Mouse (Mus musculus): ENCODE data around the gene Ndufs8. TPM values are rescaled to one million over a fixed set of nuclear protein-coding genes. Genes with fewer than 3 reads are reported as not detected.

The Ndufs8 gene
- polyA plus RNA-seq, 1 experiment from 2014 or later: 285 TPM

DNA sequence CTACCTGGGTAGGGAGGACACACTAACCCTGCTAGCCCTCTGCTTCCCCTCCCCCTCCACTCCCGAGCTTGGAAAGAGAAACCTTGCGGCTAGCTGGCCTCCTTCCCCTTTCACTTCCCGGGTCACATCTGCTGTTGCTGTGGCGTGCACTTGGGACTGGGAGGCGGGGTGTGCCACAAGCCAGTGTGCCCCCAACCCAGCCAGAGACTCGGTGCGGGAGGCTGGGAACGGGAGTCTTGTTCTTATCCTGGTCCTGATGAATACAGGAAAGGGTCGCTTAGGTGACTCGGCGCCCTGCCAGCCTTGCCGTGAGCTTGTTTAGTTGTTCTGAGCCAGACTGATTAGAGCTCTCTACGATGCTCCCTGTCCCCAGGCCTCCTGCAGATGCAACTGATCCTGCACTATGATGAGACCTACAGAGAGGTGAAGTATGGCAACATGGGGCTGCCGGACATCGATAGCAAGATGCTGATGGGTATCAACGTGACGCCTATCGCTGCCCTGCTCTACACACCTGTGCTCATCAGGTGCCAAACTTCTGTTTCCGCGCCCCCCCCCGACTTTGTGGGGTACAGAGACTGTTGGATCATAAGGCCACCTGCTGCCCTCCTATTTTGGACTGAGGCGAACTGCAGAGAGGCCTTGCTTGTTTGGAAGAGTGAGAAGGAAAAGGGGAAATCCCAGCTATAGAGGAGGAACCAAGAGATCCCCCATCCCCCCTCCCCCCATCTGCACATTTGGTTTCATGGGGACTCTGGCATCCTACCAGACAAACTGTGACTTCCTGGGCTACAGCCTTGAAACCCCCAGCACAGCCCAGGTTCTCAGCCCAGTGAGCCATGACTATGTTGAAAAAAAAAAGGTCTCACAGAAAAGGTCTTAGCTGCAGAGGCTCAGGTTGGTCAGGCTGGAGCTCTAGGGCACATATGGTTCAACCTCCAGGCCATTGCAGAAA is 23.6 kb upstream of the Ndufs8 start:
- Histone ChIP-seq H3K4me3 (ENCODE audit: low read length) (peak overlapping the region; percentile 50), H3K27me3 (ENCODE audit: control insufficient read depth, insufficient read depth, low read depth, low read length) (no peaks in the 10 kb centered on the region), H3K9me3 (ENCODE audit: control insufficient read depth, low read length) (no peaks in the 10 kb centered on the region), H3K4me2 (ENCODE audit: low read depth, low read length) (peak overlapping the region; percentile 84), H3K4me1 (replicated peaks; ENCODE audit: control insufficient read depth, insufficient read depth, low read length) (peaks cover 8% of the 10 kb centered on the region), H3K9ac (ENCODE audit: low read length) (peak overlapping the region; percentile 67), H3K27ac (ENCODE audit: low read length) (no peak overlapping the region), H3K36me3 (ENCODE audit: control insufficient read depth, insufficient read depth, low read length) (no peaks in the 10 kb centered on the region)
- WGBS: 7% methylated on average over 22 of the region's 22 CpGs
- ATAC-seq (ENCODE audit: low read depth): peak; percentile 35

GRCm38 (mm10) chr19:3935032-3935895 is 22.7 kb upstream of the Ndufs8 start, which contains the start of gene Unc93b1:
TSS of gene Unc93b1 (plus strand) at chr19:3935186.
- peak within 1 kb of the TSS; percentile 67 for H3K9ac ChIP-seq (ENCODE audit: low read length)
- ATAC-seq (ENCODE audit: low read depth): peak; percentile 91
- H3K4me3 ChIP-seq (ENCODE audit: low read length): peak within 1 kb of the TSS; percentile 50
- H3K27ac ChIP-seq (ENCODE audit: low read length): no peak within 1 kb of the TSS
- H3K4me2 ChIP-seq (ENCODE audit: low read depth, low read length): peak within 1 kb of the TSS; percentile 84
- WGBS: 4% methylated on average over 42 of the region's 42 CpGs
- H3K9me3 ChIP-seq (ENCODE audit: control insufficient read depth, low read length): no peaks in the 10 kb centered on the region
- H3K36me3 ChIP-seq (ENCODE audit: control insufficient read depth, insufficient read depth, low read length): no peaks in the 10 kb centered on the region
- no peaks in the 10 kb centered on the region for H3K27me3 ChIP-seq (ENCODE audit: control insufficient read depth, insufficient read depth, low read depth, low read length)
- H3K4me1 ChIP-seq (replicated peaks; ENCODE audit: control insufficient read depth, insufficient read depth, low read length): peaks cover 14% of the 10 kb centered on the region

DNA sequence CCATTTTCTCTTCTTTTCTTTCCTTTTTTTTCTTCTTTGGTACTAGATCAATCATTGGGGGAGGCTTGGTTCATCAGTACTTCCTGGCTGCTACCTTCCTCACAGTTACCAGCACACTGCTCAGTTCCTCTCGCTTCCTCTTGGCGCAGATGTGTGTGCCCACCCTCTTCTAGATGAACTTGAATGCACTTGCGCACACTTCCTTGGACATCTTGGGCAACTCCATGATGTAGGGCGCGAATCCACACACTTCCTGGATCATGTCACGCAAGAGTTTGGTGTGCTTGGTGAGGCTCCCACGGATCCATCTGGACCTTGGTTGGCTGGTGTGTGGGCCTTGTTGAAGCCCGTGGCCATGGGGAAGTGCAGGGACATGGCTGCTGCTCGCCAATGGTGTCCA is 19.1 kb upstream of the Ndufs8 start:
- H3K9me3 ChIP-seq (ENCODE audit: control insufficient read depth, low read length): no peaks in the 10 kb centered on the region
- ATAC-seq (ENCODE audit: low read depth): no peak
- H3K27ac ChIP-seq (ENCODE audit: low read length): no peak overlapping the region
- H3K4me3 ChIP-seq (ENCODE audit: low read length): no peak overlapping the region
- H3K27me3 ChIP-seq (ENCODE audit: control insufficient read depth, insufficient read depth, low read depth, low read length): no peaks in the 10 kb centered on the region
- H3K4me2 ChIP-seq (ENCODE audit: low read depth, low read length): no peak overlapping the region
- no peak overlapping the region for H3K9ac ChIP-seq (ENCODE audit: low read length)
- H3K36me3 ChIP-seq (ENCODE audit: control insufficient read depth, insufficient read depth, low read length): no peaks in the 10 kb centered on the region
- WGBS: 80% methylated on average over 9 of the region's 9 CpGs
- H3K4me1 ChIP-seq (replicated peaks; ENCODE audit: control insufficient read depth, insufficient read depth, low read length): peaks cover 29% of the 10 kb centered on the region

- no peak overlapping the region for H3K4me2 ChIP-seq (ENCODE audit: low read depth, low read length)
- no peaks in the 10 kb centered on the region for H3K36me3 ChIP-seq (ENCODE audit: control insufficient read depth, insufficient read depth, low read length)
- H3K4me1 ChIP-seq (replicated peaks; ENCODE audit: control insufficient read depth, insufficient read depth, low read length): peaks cover 27% of the 10 kb centered on the region
- H3K4me3 ChIP-seq (ENCODE audit: low read length): no peak overlapping the region
- H3K9ac ChIP-seq (ENCODE audit: low read length): peak overlapping the region; percentile 30; the same call in 1 of the 2 replicates
- ATAC-seq (ENCODE audit: low read depth): no peak
- peak overlapping the region; percentile 90 for H3K27ac ChIP-seq (ENCODE audit: low read length)
- 60% methylated on average over 21 of the region's 21 CpGs for WGBS
- no peaks in the 10 kb centered on the region for H3K27me3 ChIP-seq (ENCODE audit: control insufficient read depth, insufficient read depth, low read depth, low read length)
- no peaks in the 10 kb centered on the region for H3K9me3 ChIP-seq (ENCODE audit: control insufficient read depth, low read length)
Observed at GRCm38 (mm10) chr19:3930262-3931057, 17.9 kb upstream of the Ndufs8 start.

DNA sequence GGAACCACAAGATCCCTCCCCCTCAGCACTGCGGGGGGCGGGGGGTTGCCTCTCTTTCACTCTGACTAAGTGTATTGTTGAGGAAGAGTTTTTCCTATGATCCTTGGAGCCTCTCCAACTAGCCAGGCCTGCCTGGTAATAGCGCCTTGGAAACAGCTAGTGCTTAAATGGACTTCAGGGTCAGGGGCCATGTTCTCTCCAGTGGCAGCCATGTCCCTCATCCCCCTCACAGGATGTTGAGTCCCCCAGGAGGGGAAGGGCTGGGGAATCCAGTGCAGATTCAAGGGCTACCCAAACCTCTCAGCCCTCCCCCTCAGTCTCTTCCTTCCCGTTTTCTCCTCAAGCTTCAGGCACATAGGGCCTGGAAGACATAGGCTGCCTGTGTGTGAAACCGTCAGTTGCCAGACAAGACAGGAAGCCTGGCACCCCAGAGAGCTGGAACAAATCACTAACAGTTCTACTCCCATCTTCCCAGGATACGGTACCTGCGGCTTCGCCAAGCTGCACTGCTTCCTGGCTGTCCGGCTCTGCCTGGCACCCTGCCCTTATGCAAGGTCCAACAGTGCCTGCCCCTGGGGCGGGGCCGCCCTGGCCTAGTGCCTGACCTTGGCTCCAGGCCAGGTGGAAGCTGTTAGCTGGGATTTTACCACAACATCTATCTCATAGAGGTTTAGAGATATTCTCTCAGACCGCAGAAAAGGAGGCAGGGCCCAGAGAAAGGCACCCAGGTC is 16.8 kb upstream of the Ndufs8 start, which contains the start of gene Aldh3b1:
TSS of gene Aldh3b1 (minus strand) at position 598 of the 731 bp plus-strand sequence.
- H3K9ac ChIP-seq (ENCODE audit: low read length): peak within 1 kb of the TSS; percentile 30
- H3K27me3 ChIP-seq (ENCODE audit: control insufficient read depth, insufficient read depth, low read depth, low read length): no peaks in the 10 kb centered on the region
- peaks cover 27% of the 10 kb centered on the region for H3K4me1 ChIP-seq (replicated peaks; ENCODE audit: control insufficient read depth, insufficient read depth, low read length)
- H3K36me3 ChIP-seq (ENCODE audit: control insufficient read depth, insufficient read depth, low read length): no peaks in the 10 kb centered on the region
- H3K9me3 ChIP-seq (ENCODE audit: control insufficient read depth, low read length): no peaks in the 10 kb centered on the region
- WGBS: 24% methylated on average over 12 of the region's 12 CpGs
- peak within 1 kb of the TSS; percentile 12; the same call in 1 of the 2 replicates for H3K4me3 ChIP-seq (ENCODE audit: low read length)
- ATAC-seq (ENCODE audit: low read depth): peak; percentile 80
- peak within 1 kb of the TSS; percentile 90 for H3K27ac ChIP-seq (ENCODE audit: low read length)
- H3K4me2 ChIP-seq (ENCODE audit: low read depth, low read length): peak within 1 kb of the TSS; percentile 30; the same call in 1 of the 2 replicates

GRCm38 (mm10) chr19:3928779-3929178 is 16.2 kb upstream of the Ndufs8 start:
- 0 out of 2 replicates have a peak overlapping the region, but pooled peaks have one; percentile 18 for H3K4me2 ChIP-seq (ENCODE audit: low read depth, low read length)
- H3K27ac ChIP-seq (ENCODE audit: low read length): peak overlapping the region; percentile 90
- 81% methylated on average over 4 of the region's 4 CpGs for WGBS
- peaks cover 30% of the 10 kb centered on the region for H3K4me1 ChIP-seq (replicated peaks; ENCODE audit: control insufficient read depth, insufficient read depth, low read length)
- no peak overlapping the region; the same call in 1 of the 2 replicates for H3K9ac ChIP-seq (ENCODE audit: low read length)
- no peak for ATAC-seq (ENCODE audit: low read depth)
- no peak overlapping the region for H3K4me3 ChIP-seq (ENCODE audit: low read length)
- no peaks in the 10 kb centered on the region for H3K27me3 ChIP-seq (ENCODE audit: control insufficient read depth, insufficient read depth, low read depth, low read length)
- no peaks in the 10 kb centered on the region for H3K9me3 ChIP-seq (ENCODE audit: control insufficient read depth, low read length)
- no peaks in the 10 kb centered on the region for H3K36me3 ChIP-seq (ENCODE audit: control insufficient read depth, insufficient read depth, low read length)

DNA sequence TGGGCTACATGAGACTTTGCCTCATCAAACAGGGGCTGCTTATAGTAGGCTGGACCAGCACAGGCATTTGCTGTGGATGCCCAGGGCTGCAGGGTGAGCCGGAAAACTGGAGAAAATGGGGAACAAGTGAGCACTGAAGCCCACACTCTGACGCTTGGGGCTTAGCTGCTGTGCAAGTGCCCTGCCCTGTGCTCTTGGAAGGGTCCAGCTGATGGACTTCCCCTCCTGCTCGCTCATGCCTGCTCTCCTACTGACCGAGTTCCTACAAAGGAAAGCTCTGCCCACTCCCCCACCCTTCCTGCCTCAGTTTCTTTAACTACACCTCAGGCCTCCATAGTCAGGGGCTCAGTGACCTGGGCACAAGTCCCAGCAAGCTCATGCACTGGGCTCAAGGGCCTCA is 15.4 kb upstream of the Ndufs8 start:
- WGBS: 77% methylated on average over 4 of the region's 4 CpGs
- no peak for ATAC-seq (ENCODE audit: low read depth)
- Histone ChIP-seq H3K4me2 (ENCODE audit: low read depth, low read length) (no peak overlapping the region), H3K9ac (ENCODE audit: low read length) (no peak overlapping the region), H3K36me3 (ENCODE audit: control insufficient read depth, insufficient read depth, low read length) (no peaks in the 10 kb centered on the region), H3K4me1 (replicated peaks; ENCODE audit: control insufficient read depth, insufficient read depth, low read length) (peaks cover 37% of the 10 kb centered on the region), H3K9me3 (ENCODE audit: control insufficient read depth, low read length) (no peaks in the 10 kb centered on the region), H3K27me3 (ENCODE audit: control insufficient read depth, insufficient read depth, low read depth, low read length) (no peaks in the 10 kb centered on the region), H3K4me3 (ENCODE audit: low read length) (no peak overlapping the region), H3K27ac (ENCODE audit: low read length) (no peak overlapping the region)

- H3K9ac ChIP-seq (ENCODE audit: low read length): no peak overlapping the region
- no peak overlapping the region for H3K4me2 ChIP-seq (ENCODE audit: low read depth, low read length)
- H3K4me1 ChIP-seq (replicated peaks; ENCODE audit: control insufficient read depth, insufficient read depth, low read length): peaks cover 41% of the 10 kb centered on the region
- no peak overlapping the region for H3K4me3 ChIP-seq (ENCODE audit: low read length)
- ATAC-seq (ENCODE audit: low read depth): no peak
- no peaks in the 10 kb centered on the region for H3K36me3 ChIP-seq (ENCODE audit: control insufficient read depth, insufficient read depth, low read length)
- WGBS: 62% methylated on average over 6 of the region's 6 CpGs
- no peaks in the 10 kb centered on the region for H3K9me3 ChIP-seq (ENCODE audit: control insufficient read depth, low read length)
- no peaks in the 10 kb centered on the region for H3K27me3 ChIP-seq (ENCODE audit: control insufficient read depth, insufficient read depth, low read depth, low read length)
- H3K27ac ChIP-seq (ENCODE audit: low read length): peak overlapping the region; percentile 23; the same call in 1 of the 2 replicates
Observed at GRCm38 (mm10) chr19:3926685-3927084, 14.1 kb upstream of the Ndufs8 start.

All from lung, embryonic 16.5 days (tissue).